Comparison of ENCODE assay signal across 9 mouse cellular contexts in the genomic region with DNA sequence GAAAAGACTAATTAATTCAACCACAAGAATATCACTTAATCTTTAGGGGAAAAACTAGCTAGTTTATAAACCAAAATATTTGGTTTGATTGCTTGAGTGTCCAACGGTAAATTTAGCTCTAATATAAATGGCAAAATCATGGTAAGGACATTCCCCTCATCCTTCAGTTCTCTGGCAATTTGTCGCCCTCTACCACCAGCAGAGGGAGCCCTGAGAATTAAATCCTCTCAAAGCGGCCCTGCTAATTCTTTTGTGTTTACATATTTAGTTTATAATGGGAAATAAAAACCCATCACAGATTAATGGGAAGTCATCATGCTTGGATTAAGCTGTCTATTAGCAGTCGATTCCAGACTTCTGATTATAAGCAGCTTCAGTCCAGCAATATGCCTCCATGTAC. TPM values are rescaled to one million over a fixed set of nuclear protein-coding genes. Genes with fewer than 3 reads are reported as not detected.
DNase-seq lines count a peak whose midpoint lies in the region; ATAC-seq and TF ChIP-seq lines count a peak whose summit lies in the region.
"Had no signal": no experiment of that assay in that cellular context is flagged by ENCODE, and none has a peak within 500 bp of the region (broad histone marks: within the 10 kb centered on the region; RNA-seq: fewer than 3 reads in every experiment).

No protein-coding gene starts in this region.

- no peak overlapping the region for H3K4me2 ChIP-seq in forebrain, postnatal 0 days (ENCODE audit: low read depth)
- H3K4me2 ChIP-seq in forebrain, embryonic 11.5 days (ENCODE audit: low read depth, low read length, severe bottlenecking) = no peak overlapping the region
- H3K4me2 ChIP-seq in liver, embryonic 12.5 days = no peak overlapping the region
- no peak overlapping the region for H3K4me2 ChIP-seq in embryonic facial prominence, embryonic 11.5 days (ENCODE audit: low read depth, low read length)
- H3K4me2 ChIP-seq: liver, embryonic 13.5 days had no signal

- peak; percentile 77 for TF ChIP-seq CTCF in forebrain, postnatal 0 days (IDR thresholded peaks at IDR 0.05; ENCODE audit: low read depth)

- H3K27ac ChIP-seq in forebrain, postnatal 0 days (ENCODE audit: low read depth, low read length) = no peak overlapping the region
- no peak overlapping the region for H3K27ac ChIP-seq in forebrain, embryonic 11.5 days (ENCODE audit: low read depth, low read length)
- no peak overlapping the region for H3K27ac ChIP-seq in liver, embryonic 12.5 days
- no peak overlapping the region for H3K27ac ChIP-seq in embryonic facial prominence, embryonic 11.5 days (replicated peaks; ENCODE audit: low read depth, low read length)
- H3K27ac ChIP-seq: liver, embryonic 13.5 days had no signal

- no peaks in the 10 kb centered on the region for H3K9me3 ChIP-seq in forebrain, postnatal 0 days (ENCODE audit: low read length)
- H3K9me3 ChIP-seq in forebrain, embryonic 11.5 days (ENCODE audit: control insufficient read depth, low read length) = no peaks in the 10 kb centered on the region
- no peaks in the 10 kb centered on the region for H3K9me3 ChIP-seq in liver, embryonic 12.5 days (replicated peaks)
- no peaks in the 10 kb centered on the region for H3K9me3 ChIP-seq in embryonic facial prominence, embryonic 11.5 days (replicated peaks; ENCODE audit: control insufficient read depth, low read length)
- H3K9me3 ChIP-seq: liver, embryonic 13.5 days had no signal

- no peak overlapping the region for H3K9ac ChIP-seq in forebrain, postnatal 0 days
- H3K9ac ChIP-seq in forebrain, embryonic 11.5 days (ENCODE audit: low read length) = no peak overlapping the region
- H3K9ac ChIP-seq in liver, embryonic 12.5 days = no peak overlapping the region
- H3K9ac ChIP-seq in embryonic facial prominence, embryonic 11.5 days (replicated peaks; ENCODE audit: low read length) = no peak overlapping the region
- H3K9ac ChIP-seq: liver, embryonic 13.5 days had no signal

- H3K27me3 ChIP-seq in forebrain, postnatal 0 days (ENCODE audit: insufficient read depth, low read length) = no peaks in the 10 kb centered on the region; the same call in 1 of the 2 replicates
- no peaks in the 10 kb centered on the region; the same call in 1 of the 2 replicates for H3K27me3 ChIP-seq in forebrain, embryonic 11.5 days (ENCODE audit: control insufficient read depth, insufficient read depth, low read length)
- peaks cover 9% of the 10 kb centered on the region; the same call in 1 of the 2 replicates for H3K27me3 ChIP-seq in liver, embryonic 12.5 days (replicated peaks)
- no peaks in the 10 kb centered on the region for H3K27me3 ChIP-seq in embryonic facial prominence, embryonic 11.5 days (ENCODE audit: control insufficient read depth, insufficient read depth, low read length)

- DNase-seq in forebrain, postnatal 0 days = peak; percentile 76
- no peak for DNase-seq in forebrain, embryonic 11.5 days (ENCODE audit: low spot score)
- DNase-seq in liver (peak; percentile 20), adipocyte (ENCODE audit: low spot score) (peak; percentile 71)
- peak; percentile 82 for DNase-seq in embryonic facial prominence, embryonic 11.5 days (ENCODE audit: low spot score)
- DNase-seq in lung, postnatal 14 days = peak; percentile 54
- DNase-seq: liver, embryonic 13.5 days had no signal

- no peaks in the 10 kb centered on the region for H3K4me1 ChIP-seq in forebrain, postnatal 0 days (ENCODE audit: insufficient read depth)
- no peaks in the 10 kb centered on the region for H3K4me1 ChIP-seq in forebrain, embryonic 11.5 days (replicated peaks; ENCODE audit: control insufficient read depth, insufficient read depth, low read length)
- H3K4me1 ChIP-seq in liver, embryonic 12.5 days = no peaks in the 10 kb centered on the region
- H3K4me1 ChIP-seq in embryonic facial prominence, embryonic 11.5 days (ENCODE audit: control insufficient read depth, insufficient read depth, low read length) = no peaks in the 10 kb centered on the region
- H3K4me1 ChIP-seq: liver, embryonic 13.5 days had no signal

- no peak overlapping the region for H3K4me3 ChIP-seq in forebrain, postnatal 0 days (ENCODE audit: low read depth, low read length)
- H3K4me3 ChIP-seq in forebrain, embryonic 11.5 days (ENCODE audit: low read depth, low read length) = no peak overlapping the region
- no peak overlapping the region for H3K4me3 ChIP-seq in liver, embryonic 12.5 days
- no peak overlapping the region for H3K4me3 ChIP-seq in embryonic facial prominence, embryonic 11.5 days (ENCODE audit: low read depth, low read length)
- H3K4me3 ChIP-seq: liver, embryonic 13.5 days had no signal

- no peak for ATAC-seq in forebrain, postnatal 0 days
- ATAC-seq in forebrain, embryonic 11.5 days (replicated peaks; ENCODE audit: low FRiP score) = no peak
- no peak for ATAC-seq in liver, embryonic 12.5 days
- ATAC-seq in embryonic facial prominence, embryonic 11.5 days (replicated peaks; ENCODE audit: insufficient number of reproducible peaks, low FRiP score, low TSS enrichment, low read depth) = no peak
- ATAC-seq in erythroid progenitor cell, adult 5-6 weeks (replicated peaks; ENCODE audit: low FRiP score, poor library complexity, severe bottlenecking) = no peak

- 12% methylated on average over 4 of the region's 4 CpGs for WGBS in forebrain, postnatal 0 days
- 17% methylated on average over 4 of the region's 4 CpGs for WGBS in forebrain, embryonic 11.5 days
- 11% methylated on average over 4 of the region's 4 CpGs for WGBS in liver, embryonic 12.5 days (ENCODE audit: insufficient replicate concordance)
- 23% methylated on average over 4 of the region's 4 CpGs for WGBS in embryonic facial prominence, embryonic 11.5 days

- no peaks in the 10 kb centered on the region for H3K36me3 ChIP-seq in forebrain, postnatal 0 days (ENCODE audit: insufficient read depth)
- H3K36me3 ChIP-seq in forebrain, embryonic 11.5 days (ENCODE audit: control insufficient read depth, insufficient read depth, low read length) = no peaks in the 10 kb centered on the region
- H3K36me3 ChIP-seq in liver, embryonic 12.5 days = no peaks in the 10 kb centered on the region
- no peaks in the 10 kb centered on the region for H3K36me3 ChIP-seq in embryonic facial prominence, embryonic 11.5 days (replicated peaks; ENCODE audit: control insufficient read depth, insufficient read depth, low read depth, low read length)
- H3K36me3 ChIP-seq: liver, embryonic 13.5 days had no signal

RNA-seq across cellular contexts. Expression of gene Atp5g3, which starts 54.5 kb away (rescaled TPM):
- 301 and 309 TPM in 2 replicates for total RNA-seq in forebrain, postnatal 0 days (2014; rRNA removed)
- 1,154 and 1,215 TPM in 2 replicates for polyA plus RNA-seq in forebrain, postnatal 0 days (2015; fragmentation: Nextera tagmentation; extraction: Ambion mirVana)
- polyA plus RNA-seq in forebrain, embryonic 11.5 days (2014; fragmentation: Nextera tagmentation; extraction: Ambion mirVana) = 769 and 800 TPM in 2 replicates
- 807 and 810 TPM in 2 replicates for polyA plus RNA-seq in liver, embryonic 12.5 days (2016; fragmentation: Nextera tagmentation; extraction: Ambion mirVana)
- 890 and 926 TPM in 2 replicates for polyA plus RNA-seq in embryonic facial prominence, embryonic 11.5 days (2014; fragmentation: Nextera tagmentation; extraction: Ambion mirVana)
- 240 and 334 TPM in 2 replicates for total RNA-seq in erythroid progenitor cell, adult 5-6 weeks (2015; ENCODE audit: low replicate concordance)
- 64.9 and 66.4 TPM in 2 replicates for total RNA-seq in erythroid progenitor cell, adult 5-6 weeks (2017; ENCODE audit: low replicate concordance)
